Mouse (Mus musculus) hindbrain, embryonic 14.5 days (tissue): Measurements from ENCODE around the gene Lins1. TPM values are rescaled to one million over a fixed set of nuclear protein-coding genes. Genes with fewer than 3 reads are reported as not detected.

Experiments used
- polyA plus RNA-seq: library from polyadenylated mRNA; unstranded; fragments of >200 nt; fragmentation: Nextera tagmentation; extraction: Ambion mirVana; gene quantifications from 2 replicates; pipeline ENCODE4 v1.2.1, GENCODE M21; 2014

Gene Lins1
- polyA plus RNA-seq, 1 experiment from 2014 or later: 18.0 TPM

Other genes with a start within 250 kb of the Lins1 start
- gene Asb7, start 293 bp upstream of the Lins1 start, polyA plus RNA-seq: 15.2 and 15.8 TPM in 2 replicates
- gene Cers3, start 53.6 kb downstream of the Lins1 start, polyA plus RNA-seq: 0.15 and 0.29 TPM in 2 replicates
- gene Adamts17, start 149.8 kb downstream of the Lins1 start, polyA plus RNA-seq: 3.8 and 5.0 TPM in 2 replicates